Mouse (Mus musculus) midbrain, postnatal 0 days (tissue): ENCODE measurements around the gene Ccnt2. TPM values are rescaled to one million over a fixed set of nuclear protein-coding genes. Genes with fewer than 3 reads are reported as not detected.

Experiments
- ATAC-seq: fragments of 200-750 bp; cut with Nextera tagmentation; 2 replicates; pipeline ENCODE4 v1.8.0; 2017; ENCODE audit warnings: moderate number of reproducible peaks, mild to moderate bottlenecking, moderate TSS enrichment, moderate library complexity; ENCODE audit not compliant: low FRiP score
- DNase-seq: peaks from one replicate; pipeline ENCODE4 v3.0.0-alpha.2; 2015; ENCODE audit warnings: low spot score
- H3K27ac ChIP-seq: fragments of 300-500 bp; sonication (generic); 2 replicates; pipeline ENCODE4 v1.5.1; 2014; ENCODE audit warnings: low read depth, mild to moderate bottlenecking, low read length, mixed read lengths
- H3K27me3 ChIP-seq: fragments of 300-500 bp; sonication (generic); 2 replicates; pipeline ENCODE4 v1.6.1; 2014; ENCODE audit warnings: low read length, control low read depth, mixed read lengths; ENCODE audit not compliant: insufficient read depth
- H3K36me3 ChIP-seq: fragments of 300-500 bp; sonication (generic); 2 replicates; pipeline ENCODE4 v1.6.1; 2014; ENCODE audit warnings: low read length, control low read depth, mixed read lengths; ENCODE audit not compliant: insufficient read depth
- H3K4me1 ChIP-seq: fragments of 300-500 bp; sonication (generic); 2 replicates; pipeline ENCODE4 v1.6.1; 2014; ENCODE audit warnings: mild to moderate bottlenecking, control low read depth, antibody characterized with exemption, low read length, mixed read lengths; ENCODE audit not compliant: insufficient read depth
- H3K4me2 ChIP-seq: fragments of 300-500 bp; sonication (generic); 2 replicates; pipeline ENCODE4 v1.6.1; 2014; ENCODE audit warnings: low read depth, mild to moderate bottlenecking, low read length, mixed read lengths; ENCODE audit not compliant: poor library complexity, severe bottlenecking
- H3K4me3 ChIP-seq: fragments of 300-500 bp; sonication (generic); 2 replicates; pipeline ENCODE4 v1.5.1; 2014; ENCODE audit warnings: low read depth, mild to moderate bottlenecking, low read length, moderate library complexity
- H3K9ac ChIP-seq: fragments of 300-500 bp; sonication (generic); replicated peaks from 2 replicates; pipeline ENCODE4 v1.6.1; 2014; ENCODE audit warnings: mild to moderate bottlenecking, low read length, moderate library complexity, mixed read lengths; ENCODE audit not compliant: poor library complexity, severe bottlenecking
- H3K9me3 ChIP-seq: fragments of 300-500 bp; sonication (generic); 2 replicates; pipeline ENCODE4 v1.6.1; 2016; ENCODE audit warnings: low read length, control low read depth
- CTCF ChIP-seq: IDR thresholded peaks from 2 replicates; pipeline ENCODE4 v1.5.1; 2016; ENCODE audit warnings: antibody characterized with exemption, mild to moderate bottlenecking
- WGBS: fragments of 180-500 bp; shearing (Covaris S2); extraction: QIAGEN DNeasy Blood & Tissue Kit; methylation state at CpG from one replicate; pipeline ENCODE4 v1.1.7; 2014; 5-methylcytosine and 5-hydroxymethylcytosine counted together
- polyA plus RNA-seq: library from polyadenylated mRNA; unstranded; fragments of >200 nt; fragmentation: Nextera tagmentation; extraction: Ambion mirVana; gene quantifications from 2 replicates; pipeline ENCODE4 v1.2.1, GENCODE M21; 2015
- total RNA-seq: library from RNA; depleted of rRNA; stranded (reverse); fragments of >200 nt; gene quantifications from 2 replicates; pipeline ENCODE4 v1.2.3, GENCODE M21; 2014

Gene Ccnt2
- total and polyA plus RNA-seq, 2 experiments from 2014 or later = 30.3 to 31.0 TPM

- Histone ChIP-seq H3K9ac (peak overlapping the region; percentile 63), H3K27me3 (no peaks in the 10 kb centered on the region), H3K27ac (peak overlapping the region; percentile 79), H3K9me3 (no peaks in the 10 kb centered on the region), H3K36me3 (no peaks in the 10 kb centered on the region), H3K4me1 (no peaks in the 10 kb centered on the region; the same call in 1 of the 2 replicates), H3K4me3 (peak overlapping the region; percentile 89), H3K4me2 (peak overlapping the region; percentile 58)
- DNase-seq = peak; percentile 6
- peak; percentile 29; the same call in 1 of the 2 replicates for ATAC-seq
- WGBS = under 1% methylated on average over 14 of the region's 14 CpGs
- TF ChIP-seq CTCF = no peak
Observed at GRCm38 (mm10) chr1:127773198-127773802, 664 bp upstream of the Ccnt2 start.

GRCm38 (mm10) chr1:127774501-127774880 lies 527 bp downstream of the Ccnt2 start:
- Histone ChIP-seq H3K4me1 (no peaks in the 10 kb centered on the region; the same call in 1 of the 2 replicates), H3K27me3 (no peaks in the 10 kb centered on the region), H3K9ac (peak overlapping the region; percentile 84), H3K4me3 (peak overlapping the region; percentile 89), H3K36me3 (no peaks in the 10 kb centered on the region), H3K27ac (peak overlapping the region; percentile 94), H3K9me3 (no peaks in the 10 kb centered on the region), H3K4me2 (peak overlapping the region; percentile 73)
- under 1% methylated on average over 31 of the region's 31 CpGs for WGBS
- TF ChIP-seq CTCF = no peak
- DNase-seq (peak; percentile 38), ATAC-seq (peak; percentile 57)

GRCm38 (mm10) chr1:127775206-127775720 lies 1.3 kb downstream of the Ccnt2 start:
- peak overlapping the region; percentile 84 for H3K9ac ChIP-seq
- DNase-seq (no peak), ATAC-seq (no peak)
- H3K4me1 ChIP-seq = no peaks in the 10 kb centered on the region; the same call in 1 of the 2 replicates
- 8% methylated on average over 10 of the region's 10 CpGs for WGBS
- H3K36me3 ChIP-seq = no peaks in the 10 kb centered on the region
- peak overlapping the region; percentile 73 for H3K4me2 ChIP-seq
- peak overlapping the region; percentile 89 for H3K4me3 ChIP-seq
- H3K27me3 ChIP-seq = no peaks in the 10 kb centered on the region
- no peaks in the 10 kb centered on the region for H3K9me3 ChIP-seq
- no peak overlapping the region for H3K27ac ChIP-seq
- no peak for TF ChIP-seq CTCF

GRCm38 (mm10) chr1:127776246-127776645 lies 2.3 kb downstream of the Ccnt2 start:
- TF ChIP-seq CTCF = no peak
- peak overlapping the region; percentile 73 for H3K4me2 ChIP-seq
- no peaks in the 10 kb centered on the region; the same call in 1 of the 2 replicates for H3K4me1 ChIP-seq
- no peaks in the 10 kb centered on the region for H3K27me3 ChIP-seq
- no peak for DNase-seq
- H3K4me3 ChIP-seq = no peak overlapping the region
- H3K36me3 ChIP-seq = no peaks in the 10 kb centered on the region
- H3K9ac ChIP-seq = no peak overlapping the region
- ATAC-seq = no peak
- H3K27ac ChIP-seq = no peak overlapping the region
- H3K9me3 ChIP-seq = no peaks in the 10 kb centered on the region
- WGBS = 60% methylated on average over 6 of the region's 6 CpGs

GRCm38 (mm10) chr1:127778611-127779010 lies 4.6 kb downstream of the Ccnt2 start:
- no peaks in the 10 kb centered on the region for H3K36me3 ChIP-seq
- no peak overlapping the region for H3K4me3 ChIP-seq
- TF ChIP-seq CTCF = no peak
- DNase-seq = no peak
- no peak overlapping the region for H3K27ac ChIP-seq
- H3K4me1 ChIP-seq = no peaks in the 10 kb centered on the region; the same call in 1 of the 2 replicates
- WGBS = 90% methylated on average over 3 of the region's 3 CpGs
- H3K9me3 ChIP-seq = no peaks in the 10 kb centered on the region
- H3K9ac ChIP-seq = no peak overlapping the region
- H3K4me2 ChIP-seq = no peak overlapping the region
- H3K27me3 ChIP-seq = no peaks in the 10 kb centered on the region
- no peak for ATAC-seq

GRCm38 (mm10) chr1:127780142-127780541 lies 6.2 kb downstream of the Ccnt2 start:
- DNase-seq = no peak
- Histone ChIP-seq H3K27me3 (no peaks in the 10 kb centered on the region), H3K4me2 (no peak overlapping the region), H3K27ac (no peak overlapping the region), H3K9me3 (no peaks in the 10 kb centered on the region), H3K36me3 (no peaks in the 10 kb centered on the region), H3K9ac (no peak overlapping the region), H3K4me1 (no peaks in the 10 kb centered on the region; the same call in 1 of the 2 replicates), H3K4me3 (no peak overlapping the region)
- no peak for TF ChIP-seq CTCF
- no peak for ATAC-seq
- 38% methylated on average over 3 of the region's 3 CpGs for WGBS
